Mouse (Mus musculus) heart, embryonic 14.5 days (tissue): ENCODE measurements around the gene Ssx2ip. TPM values are rescaled to one million over a fixed set of nuclear protein-coding genes. Genes with fewer than 3 reads are reported as not detected.

Experiments
- ATAC-seq: fragments of 200-750 bp; cut with Nextera tagmentation; 2 replicates; pipeline ENCODE4 v1.8.0; 2017; ENCODE audit warnings: low read depth, moderate TSS enrichment; ENCODE audit not compliant: insufficient number of reproducible peaks, insufficient read depth, low FRiP score
- H3K27ac ChIP-seq, 2 experiments: fragments of 200-500 bp in 1 of 2; fragments of 300-500 bp in 1 of 2; sonication (generic) in 1 of 2; replicated peaks in 1 of 2; 2 replicates each; pipeline ENCODE4 v1.5.1; 2012 to 2014; ENCODE audit warnings: low read depth in 2 of 2, low read length in 2 of 2, control low read depth in 1 of 2, mild to moderate bottlenecking in 1 of 2, mixed read lengths in 1 of 2; ENCODE audit not compliant: control insufficient read depth in 1 of 2, insufficient read depth in 1 of 2
- H3K27me3 ChIP-seq: fragments of 300-500 bp; sonication (generic); 2 replicates; pipeline ENCODE4 v1.6.1; 2014; ENCODE audit warnings: mild to moderate bottlenecking, low read length, control low read depth; ENCODE audit not compliant: control insufficient read depth, insufficient read depth
- H3K36me3 ChIP-seq: fragments of 300-500 bp; sonication (generic); 2 replicates; pipeline ENCODE4 v1.6.1; 2014; ENCODE audit warnings: mild to moderate bottlenecking, control low read depth, low read length, mixed read lengths; ENCODE audit not compliant: control insufficient read depth, insufficient read depth
- H3K4me1 ChIP-seq, 2 experiments: fragments of 200-500 bp in 1 of 2; fragments of 300-500 bp in 1 of 2; sonication (generic) in 1 of 2; 2 replicates each; pipeline ENCODE4 v1.6.1; 2012 to 2014; ENCODE audit warnings: low read length in 2 of 2, control low read depth in 1 of 2, mixed read lengths in 1 of 2; ENCODE audit not compliant: control insufficient read depth in 2 of 2, insufficient read depth in 2 of 2
- H3K4me2 ChIP-seq: fragments of 300-500 bp; sonication (generic); 2 replicates; pipeline ENCODE4 v1.6.1; 2014; ENCODE audit warnings: mild to moderate bottlenecking, low read length
- H3K4me3 ChIP-seq, 2 experiments: fragments of 200-500 bp in 1 of 2; fragments of 300-500 bp in 1 of 2; sonication (generic) in 1 of 2; 2 replicates each; pipeline ENCODE4 v1.5.1; 2012 to 2014; ENCODE audit warnings: low read length in 2 of 2, mild to moderate bottlenecking in 2 of 2, control low read depth in 1 of 2, low read depth in 1 of 2, moderate library complexity in 1 of 2; ENCODE audit not compliant: control insufficient read depth in 1 of 2, insufficient read depth in 1 of 2
- H3K9ac ChIP-seq: fragments of 300-500 bp; sonication (generic); 2 replicates; pipeline ENCODE4 v1.6.1; 2014; ENCODE audit warnings: mild to moderate bottlenecking, low read length
- H3K9me3 ChIP-seq: fragments of 300-500 bp; sonication (generic); 2 replicates; pipeline ENCODE4 v1.6.1; 2016; ENCODE audit warnings: low read length, control low read depth; ENCODE audit not compliant: control insufficient read depth
- WGBS: fragments of 180-500 bp; shearing (Covaris S2); extraction: QIAGEN DNeasy Blood & Tissue Kit; methylation state at CpG from one replicate; pipeline ENCODE4 v1.1.7; 2014; 5-methylcytosine and 5-hydroxymethylcytosine counted together
- polyA plus RNA-seq: library from polyadenylated mRNA; unstranded; fragments of >200 nt; fragmentation: Nextera tagmentation; extraction: Ambion mirVana; gene quantifications from 2 replicates; pipeline ENCODE4 v1.2.1, GENCODE M21; 2014

Ssx2ip gene
- polyA plus RNA-seq, 1 experiment from 2014 or later: 17.1 TPM

DNA sequence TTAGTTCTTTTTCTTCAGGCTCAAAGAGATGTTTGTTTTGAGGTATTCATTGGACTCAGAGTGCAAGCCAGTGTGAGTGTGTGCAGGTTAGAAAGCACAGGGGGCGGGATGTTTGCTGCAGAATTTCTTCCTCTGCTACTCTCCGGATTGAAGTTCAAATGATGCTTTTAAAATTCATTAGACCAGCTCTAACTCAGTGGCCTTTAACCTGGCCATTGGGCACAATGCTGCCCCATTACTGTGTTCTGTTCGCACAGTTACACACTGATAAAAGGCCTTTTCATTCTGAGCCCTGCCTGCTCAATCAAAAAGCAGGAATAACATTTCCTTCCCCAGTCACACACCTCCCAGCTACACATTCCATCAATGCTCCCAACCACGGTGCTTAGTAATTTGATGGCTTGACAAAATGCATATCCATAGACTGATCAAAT is 29.2 kb upstream of the Ssx2ip start:
- Histone ChIP-seq H3K4me2 (no peak overlapping the region), H3K36me3 (no peaks in the 10 kb centered on the region), H3K9me3 (no peaks in the 10 kb centered on the region), H3K27me3 (no peaks in the 10 kb centered on the region), H3K27ac (no peak overlapping the region), H3K4me1 (no peaks in the 10 kb centered on the region), H3K4me3 (no peak overlapping the region), H3K9ac (no peak overlapping the region)
- 67% methylated on average over 4 of the region's 4 CpGs for WGBS
- ATAC-seq: no peak

DNA sequence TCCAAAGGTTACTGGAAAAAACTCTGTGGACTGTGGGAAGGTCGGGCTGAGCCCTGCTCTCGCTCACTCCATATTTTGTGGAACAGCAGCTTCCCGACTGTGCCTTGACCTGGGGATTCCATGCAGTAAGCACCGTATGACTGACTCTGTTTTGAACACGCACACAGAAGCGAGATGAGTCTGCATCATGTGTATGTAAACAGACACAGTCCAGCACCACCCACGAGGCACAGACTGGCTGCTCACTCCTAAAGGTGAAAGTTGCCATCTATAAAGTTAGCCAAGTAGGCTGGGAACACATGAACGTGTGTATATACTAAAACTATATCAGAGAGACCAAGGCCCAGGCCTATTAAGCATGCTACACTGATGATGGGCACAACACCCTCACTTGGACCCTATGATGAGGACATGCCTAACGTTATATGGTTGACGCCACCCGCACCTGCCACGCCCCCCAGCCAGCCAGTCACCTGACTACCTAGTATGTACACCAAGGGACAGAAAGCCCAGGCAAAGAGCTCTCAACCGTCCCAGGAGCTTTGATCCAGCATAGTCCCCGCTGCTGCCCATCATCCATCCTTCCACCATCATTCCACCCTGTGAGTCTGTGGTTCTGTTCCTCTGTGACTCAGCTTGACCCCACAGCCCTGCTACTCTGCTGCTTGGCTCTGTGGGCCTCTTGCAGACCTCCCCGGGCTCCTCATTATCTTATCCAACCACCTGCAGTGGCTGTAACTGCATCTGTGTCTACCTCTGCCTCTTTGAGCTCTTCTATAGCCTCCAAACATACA is 27.9 kb upstream of the Ssx2ip start:
- WGBS: 85% methylated on average over 15 of the region's 15 CpGs
- no peak overlapping the region for H3K4me3 ChIP-seq

GRCm38 (mm10) chr3:146377216-146377615 is 27.2 kb upstream of the Ssx2ip start:
- H3K9ac ChIP-seq: no peak overlapping the region
- no peak overlapping the region for H3K27ac ChIP-seq
- no peaks in the 10 kb centered on the region for H3K9me3 ChIP-seq
- H3K4me2 ChIP-seq: no peak overlapping the region
- H3K4me3 ChIP-seq: no peak overlapping the region
- WGBS: 83% methylated on average over 5 of the region's 5 CpGs
- H3K4me1 ChIP-seq: no peaks in the 10 kb centered on the region
- no peak for ATAC-seq
- no peaks in the 10 kb centered on the region for H3K27me3 ChIP-seq
- H3K36me3 ChIP-seq: no peaks in the 10 kb centered on the region

More for the DNA sequence above, 27.9 kb upstream of the Ssx2ip start:
- Histone ChIP-seq H3K4me2 (no peak overlapping the region), H3K27ac (no peak overlapping the region), H3K27me3 (no peaks in the 10 kb centered on the region), H3K9me3 (no peaks in the 10 kb centered on the region), H3K36me3 (no peaks in the 10 kb centered on the region), H3K4me1 (no peaks in the 10 kb centered on the region), H3K9ac (no peak overlapping the region)
- no peak for ATAC-seq

- no peak overlapping the region for H3K4me2 ChIP-seq
Observed at GRCm38 (mm10) chr3:146378753-146379152, 25.7 kb upstream of the Ssx2ip start.

GRCm38 (mm10) chr3:146379740-146380466 is 24.5 kb upstream of the Ssx2ip start:
- ATAC-seq: no peak
- WGBS: 49% methylated on average over 9 of the region's 9 CpGs

More at GRCm38 (mm10) chr3:146378753-146379152, 25.7 kb upstream of the Ssx2ip start:
- Histone ChIP-seq H3K4me1 (no peaks in the 10 kb centered on the region), H3K27me3 (no peaks in the 10 kb centered on the region), H3K9ac (no peak overlapping the region), H3K27ac (no peak overlapping the region), H3K4me3 (no peak overlapping the region), H3K36me3 (no peaks in the 10 kb centered on the region), H3K9me3 (peaks cover 8% of the 10 kb centered on the region)
- ATAC-seq: no peak
- WGBS: 43% methylated on average over 8 of the region's 8 CpGs

GRCm38 (mm10) chr3:146380874-146381273 is 23.6 kb upstream of the Ssx2ip start:
- Histone ChIP-seq H3K36me3 (no peaks in the 10 kb centered on the region), H3K27me3 (no peaks in the 10 kb centered on the region), H3K27ac (no peak overlapping the region), H3K4me1 (no peaks in the 10 kb centered on the region), H3K4me3 (no peak overlapping the region), H3K4me2 (no peak overlapping the region), H3K9me3 (peaks cover 8% of the 10 kb centered on the region), H3K9ac (no peak overlapping the region)
- WGBS: 88% methylated on average over 2 of the region's 2 CpGs
- ATAC-seq: no peak

More at GRCm38 (mm10) chr3:146379740-146380466, 24.5 kb upstream of the Ssx2ip start:
- no peaks in the 10 kb centered on the region for H3K27me3 ChIP-seq
- peaks cover 8% of the 10 kb centered on the region for H3K9me3 ChIP-seq
- no peak overlapping the region for H3K9ac ChIP-seq
- no peak overlapping the region for H3K4me2 ChIP-seq
- no peak overlapping the region for H3K4me3 ChIP-seq
- H3K36me3 ChIP-seq: no peaks in the 10 kb centered on the region
- H3K4me1 ChIP-seq: no peaks in the 10 kb centered on the region
- H3K27ac ChIP-seq: no peak overlapping the region

- Histone ChIP-seq H3K27ac (no peak overlapping the region), H3K9me3 (peaks cover 8% of the 10 kb centered on the region), H3K4me3 (no peak overlapping the region), H3K9ac (no peak overlapping the region), H3K4me1 (no peaks in the 10 kb centered on the region), H3K4me2 (no peak overlapping the region), H3K27me3 (no peaks in the 10 kb centered on the region), H3K36me3 (no peaks in the 10 kb centered on the region)
- no peak for ATAC-seq
- WGBS: 89% methylated on average over 9 of the region's 9 CpGs
Observed at GRCm38 (mm10) chr3:146381471-146381870, 23.0 kb upstream of the Ssx2ip start.
